Mouse (Mus musculus): Measurements from ENCODE around the gene Mob3b. TPM values are rescaled to one million over a fixed set of nuclear protein-coding genes. Genes with fewer than 3 reads are reported as not detected.

Gene Mob3b
- 1 to 10 TPM; 6.4 to 8.8 TPM for total RNA-seq (2023)

DNA sequence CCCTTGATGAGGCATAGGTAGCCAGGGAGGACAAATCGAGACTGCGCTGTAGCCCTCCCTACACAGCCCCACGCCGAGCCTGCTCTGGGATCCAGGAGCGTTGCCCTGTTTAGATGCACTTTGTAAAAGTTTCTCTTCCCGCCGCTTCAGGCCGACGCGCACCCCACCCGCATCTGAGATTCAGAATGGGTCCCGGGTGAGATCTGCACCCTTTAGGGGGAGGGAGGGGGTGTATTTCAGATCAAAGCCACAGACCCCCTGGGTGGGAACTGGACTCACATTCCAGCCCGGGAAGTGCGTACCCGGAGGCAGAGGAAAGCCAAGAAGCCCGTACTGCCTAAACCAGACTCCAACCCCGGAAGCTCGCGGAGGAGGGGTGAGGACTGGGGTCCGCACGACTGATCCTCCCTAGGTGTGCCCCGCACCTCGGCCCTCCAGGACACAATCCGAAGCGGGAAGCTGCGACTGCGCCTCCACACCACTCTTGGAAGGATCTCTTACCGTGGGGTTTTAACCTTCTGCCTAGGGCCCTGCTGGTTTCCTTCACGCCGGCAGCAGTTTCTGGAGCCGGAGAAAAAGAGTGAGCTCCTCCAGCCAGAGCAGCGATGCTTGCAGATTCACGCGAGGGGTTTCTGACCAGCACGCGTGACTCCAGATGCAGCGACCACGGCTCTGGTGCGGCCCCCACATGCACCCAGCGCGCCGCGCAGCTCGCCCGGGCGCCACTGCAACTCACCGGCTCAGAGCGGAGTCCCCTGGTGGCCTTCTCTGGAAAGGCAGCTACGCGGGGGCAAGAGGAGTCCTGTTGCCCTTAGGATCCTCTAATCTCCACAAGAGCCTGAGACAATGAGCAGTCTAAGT is at the start of gene Mob3b:
TSS of gene Mob3b (minus strand) at position 734 of the 861 bp plus-strand sequence.

DNA sequence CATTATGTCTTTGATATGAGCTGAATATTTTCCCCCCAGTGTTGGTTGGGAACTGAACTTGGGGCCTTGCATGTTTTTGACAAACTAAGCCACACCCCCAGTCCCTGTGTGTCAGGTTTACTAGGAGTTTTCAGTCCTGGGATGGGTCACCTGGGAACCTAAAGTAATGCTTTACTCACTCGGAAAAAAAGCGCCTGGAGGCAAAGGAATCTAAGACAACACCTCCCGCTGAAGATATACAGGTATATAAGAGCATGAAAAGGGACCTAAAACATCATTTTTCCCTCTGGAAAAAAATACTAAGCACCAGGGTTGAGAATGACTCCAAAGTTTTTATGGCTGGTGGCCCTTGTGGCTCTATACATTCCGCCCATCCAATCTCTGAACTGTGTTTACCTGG is 5.5 kb downstream of the Mob3b start, which contains the start of gene Ifnk:
TSS of gene Ifnk (plus strand) at position 301 of the 400 bp plus-strand sequence.

Other genes starting within 250 kb of the Mob3b start
- not detected for gene Ifnk, start 5.4 kb downstream of the Mob3b start, total RNA-seq (2023)
- 10 to 100 TPM; 19.0 to 25.2 TPM for gene C9orf72, start 68.7 kb upstream of the Mob3b start, total RNA-seq (2023)